Mouse (Mus musculus): ENCODE results near the gene B4galt3. TPM values are rescaled to one million over a fixed set of nuclear protein-coding genes. Genes with fewer than 3 reads are reported as not detected.

B4galt3 gene
- total RNA-seq, 1 experiment from 2014 or later: 144 TPM

DNA sequence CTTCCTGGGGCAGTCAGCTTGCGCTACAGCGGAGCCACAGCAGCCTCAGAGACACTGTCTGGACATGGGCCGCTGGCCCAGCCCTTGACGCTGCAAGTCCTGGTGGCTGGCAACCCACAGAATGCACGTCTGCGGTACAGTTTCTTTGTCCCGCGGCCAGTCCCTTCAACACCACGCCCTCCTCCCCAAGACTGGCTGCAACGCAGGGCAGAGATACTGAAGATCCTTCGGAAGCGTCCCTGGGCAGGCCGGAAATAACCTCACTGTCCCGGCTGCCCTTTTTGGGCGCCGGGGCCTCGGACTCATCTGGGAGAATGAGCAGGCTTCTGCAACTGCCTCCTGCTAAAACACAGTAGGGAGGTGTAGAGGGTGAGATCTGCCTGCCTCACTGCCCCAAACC is 11.2 kb upstream of the B4galt3 start:
- ATAC-seq (ENCODE audit: extremely low read depth, insufficient number of reproducible peaks, low FRiP score, poor library complexity, severe bottlenecking): no peak

GRCm38 (mm10) chr1:171260316-171260715 is 9.8 kb upstream of the B4galt3 start:
- no peak for ATAC-seq (ENCODE audit: extremely low read depth, insufficient number of reproducible peaks, low FRiP score, poor library complexity, severe bottlenecking)

GRCm38 (mm10) chr1:171262594-171263130 is 7.5 kb upstream of the B4galt3 start:
- ATAC-seq (ENCODE audit: extremely low read depth, insufficient number of reproducible peaks, low FRiP score, poor library complexity, severe bottlenecking): peak; percentile 18; the same call in 1 of the 2 replicates

DNA sequence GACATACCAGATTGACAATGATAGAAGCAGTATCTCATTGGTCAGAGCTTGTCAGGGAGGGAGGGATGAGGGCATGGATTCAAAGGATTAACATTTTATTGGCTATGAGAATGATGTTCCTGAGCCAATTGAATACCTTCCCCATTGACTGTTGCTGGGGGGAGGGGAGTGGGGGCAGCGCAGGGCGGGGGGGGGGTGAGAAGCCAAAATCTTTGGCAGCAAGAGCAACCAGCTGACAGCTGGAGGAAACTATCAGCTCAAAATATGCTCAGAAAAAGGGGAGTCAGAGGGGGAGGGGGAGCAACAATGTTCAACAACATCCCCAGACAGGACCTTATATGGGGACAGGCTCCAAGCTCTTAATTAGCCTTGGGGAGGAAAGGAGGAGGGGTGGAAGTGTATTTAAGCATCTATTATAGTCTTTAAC is 6.9 kb upstream of the B4galt3 start:
- no peak for ATAC-seq (ENCODE audit: extremely low read depth, insufficient number of reproducible peaks, low FRiP score, poor library complexity, severe bottlenecking)

GRCm38 (mm10) chr1:171263666-171264461 is 6.3 kb upstream of the B4galt3 start:
- no peak for ATAC-seq (ENCODE audit: extremely low read depth, insufficient number of reproducible peaks, low FRiP score, poor library complexity, severe bottlenecking)

- ATAC-seq (ENCODE audit: extremely low read depth, insufficient number of reproducible peaks, low FRiP score, poor library complexity, severe bottlenecking): no peak
Measured at GRCm38 (mm10) chr1:171265971-171266744, 4.0 kb upstream of the B4galt3 start.

GRCm38 (mm10) chr1:171268341-171268740 is 1.8 kb upstream of the B4galt3 start:
- no peak for ATAC-seq (ENCODE audit: extremely low read depth, insufficient number of reproducible peaks, low FRiP score, poor library complexity, severe bottlenecking)

DNA sequence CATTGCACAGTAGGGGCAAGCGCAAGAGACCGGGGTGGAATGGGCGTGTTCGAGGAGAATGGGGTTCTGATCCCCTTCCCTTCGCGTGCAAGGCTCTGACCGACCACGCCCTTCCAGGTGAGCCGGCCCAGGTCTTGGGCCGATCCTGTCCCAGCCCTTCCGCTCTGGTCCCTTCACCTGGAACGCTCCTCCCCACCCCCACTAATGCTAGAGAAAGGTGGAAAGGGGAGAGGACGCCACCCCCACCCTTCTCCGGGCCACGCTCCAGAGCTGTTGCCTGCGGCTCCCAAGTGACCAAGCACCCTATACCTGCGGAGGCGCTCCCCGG is 409 bp downstream of the B4galt3 start:
- ATAC-seq (ENCODE audit: extremely low read depth, insufficient number of reproducible peaks, low FRiP score, poor library complexity, severe bottlenecking): peak; percentile 14; the same call in 1 of the 2 replicates

DNA sequence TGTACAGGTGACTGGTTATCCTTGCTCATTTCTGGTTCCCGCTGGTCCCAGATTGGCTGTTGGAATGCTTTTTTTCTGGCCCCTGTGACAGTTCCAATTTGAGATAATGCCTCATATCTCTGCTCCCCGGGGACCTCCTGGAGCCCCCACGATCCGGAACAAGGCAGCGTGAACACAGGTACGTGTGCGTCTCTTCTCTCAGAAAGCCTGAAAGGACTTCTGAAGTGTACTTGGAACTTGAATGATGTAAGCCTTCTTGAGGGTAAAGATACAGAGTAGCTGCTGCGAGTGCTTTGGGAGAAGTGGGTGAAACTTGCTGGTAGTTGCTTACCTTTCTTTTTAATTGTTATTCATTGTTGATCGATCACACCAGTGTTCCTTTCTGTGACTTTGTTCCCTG is 1.1 kb downstream of the B4galt3 start:
- no peak for ATAC-seq (ENCODE audit: extremely low read depth, insufficient number of reproducible peaks, low FRiP score, poor library complexity, severe bottlenecking)

- no peak for ATAC-seq (ENCODE audit: extremely low read depth, insufficient number of reproducible peaks, low FRiP score, poor library complexity, severe bottlenecking)
Measured at GRCm38 (mm10) chr1:171271622-171272021, 1.5 kb downstream of the B4galt3 start.

- ATAC-seq (ENCODE audit: extremely low read depth, insufficient number of reproducible peaks, low FRiP score, poor library complexity, severe bottlenecking): 0 out of 2 replicates have a peak, but pooled peaks have one; percentile 13
Measured at GRCm38 (mm10) chr1:171272086-171272485, 2.0 kb downstream of the B4galt3 start.

DNA sequence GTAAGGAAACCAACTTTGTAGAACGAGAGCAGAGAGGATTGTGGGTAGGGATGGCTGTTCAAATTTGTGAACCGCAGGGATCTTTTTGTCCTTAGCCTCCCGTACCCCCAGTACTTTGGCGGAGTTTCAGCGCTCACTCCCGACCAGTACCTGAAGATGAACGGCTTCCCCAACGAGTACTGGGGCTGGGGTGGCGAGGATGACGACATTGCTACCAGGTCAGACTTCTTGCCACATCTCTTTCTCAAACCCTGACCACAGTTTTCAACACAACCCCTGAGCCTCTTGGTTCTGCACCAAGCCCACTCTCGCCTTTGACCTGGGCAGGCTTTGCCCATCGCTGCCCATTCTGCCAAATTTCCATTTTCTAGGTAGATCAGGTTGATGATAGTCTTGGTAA is 4.0 kb downstream of the B4galt3 start:
- ATAC-seq (ENCODE audit: extremely low read depth, insufficient number of reproducible peaks, low FRiP score, poor library complexity, severe bottlenecking): peak; percentile 53

DNA sequence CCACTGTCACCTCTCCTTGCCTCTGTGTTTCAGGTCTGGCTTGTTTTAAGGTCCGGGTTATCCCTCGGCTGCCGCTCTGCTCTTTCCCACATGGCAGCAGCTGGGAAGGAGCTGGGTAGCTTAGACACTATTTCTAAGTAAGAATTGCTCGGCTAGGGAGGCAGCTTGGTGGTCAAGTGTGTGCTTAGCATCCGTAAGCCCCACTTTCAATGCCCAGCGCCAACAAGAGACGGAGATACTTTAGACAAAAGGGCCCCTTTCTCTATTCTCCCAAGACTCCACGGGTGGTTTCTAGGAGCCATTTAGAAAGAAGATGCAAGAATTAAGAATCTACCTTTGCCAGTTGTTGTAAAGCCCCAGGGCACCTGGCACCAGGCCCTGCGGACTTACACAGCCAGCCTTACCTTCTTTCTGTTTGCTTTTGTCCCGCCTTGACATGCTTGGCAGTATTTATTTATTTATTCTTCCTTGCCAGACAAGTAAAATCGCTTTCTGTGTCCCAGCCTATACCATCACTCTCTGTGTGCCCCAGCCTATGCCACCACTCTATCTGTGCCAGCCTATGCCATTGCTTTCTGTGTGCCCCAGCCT is 5.1 kb downstream of the B4galt3 start:
- no peak for ATAC-seq (ENCODE audit: extremely low read depth, insufficient number of reproducible peaks, low FRiP score, poor library complexity, severe bottlenecking)

DNA sequence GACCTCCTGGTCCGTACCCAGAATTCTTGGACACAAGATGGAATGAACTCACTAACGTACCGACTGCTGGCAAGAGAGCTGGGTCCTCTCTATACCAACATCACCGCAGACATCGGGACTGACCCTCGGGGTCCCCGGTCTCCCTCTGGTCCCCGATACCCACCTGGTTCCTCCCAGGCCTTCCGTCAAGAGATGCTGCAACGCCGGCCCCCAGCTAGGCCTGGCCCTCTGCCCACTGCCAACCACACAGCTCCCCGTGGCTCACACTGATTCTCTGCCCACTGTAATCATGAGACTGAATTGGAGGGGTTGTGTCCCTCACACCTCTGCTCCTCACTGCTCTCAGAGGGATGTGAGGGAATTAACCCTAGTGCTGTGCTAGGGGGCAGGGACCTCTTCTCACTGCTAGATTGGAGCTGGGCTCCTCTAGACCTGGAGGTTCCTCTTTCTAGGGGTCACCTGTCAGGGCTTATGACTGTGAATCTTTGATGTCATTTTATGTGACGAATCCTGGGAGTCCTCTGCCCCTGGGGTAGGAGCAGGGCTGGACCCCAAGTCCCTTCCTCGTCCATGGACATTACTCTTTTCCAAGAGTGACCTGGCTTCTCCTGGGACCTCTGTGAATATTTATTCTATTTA is 6.1 kb downstream of the B4galt3 start:
- no peak for ATAC-seq (ENCODE audit: extremely low read depth, insufficient number of reproducible peaks, low FRiP score, poor library complexity, severe bottlenecking)

DNA sequence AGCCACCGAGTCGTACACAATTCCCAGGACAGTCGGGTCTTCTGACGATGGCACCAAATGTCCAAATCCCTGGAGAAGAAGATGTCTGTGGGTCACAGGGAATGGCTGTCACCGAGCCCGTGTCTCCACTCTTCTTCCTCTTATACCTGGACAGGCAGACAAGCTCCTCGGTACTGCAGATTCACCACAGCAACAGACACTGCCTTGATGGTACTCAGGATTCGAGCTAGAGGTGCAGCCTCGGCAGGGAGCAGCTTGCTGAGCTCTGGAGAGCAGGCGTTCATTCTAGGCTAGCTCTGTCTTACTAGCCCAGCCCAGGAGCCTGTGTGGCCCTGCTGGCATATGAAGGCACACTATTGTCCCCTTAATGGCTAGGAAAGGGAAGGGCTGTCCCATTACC is 7.6 kb downstream of the B4galt3 start:
- no peak for ATAC-seq (ENCODE audit: extremely low read depth, insufficient number of reproducible peaks, low FRiP score, poor library complexity, severe bottlenecking)

DNA sequence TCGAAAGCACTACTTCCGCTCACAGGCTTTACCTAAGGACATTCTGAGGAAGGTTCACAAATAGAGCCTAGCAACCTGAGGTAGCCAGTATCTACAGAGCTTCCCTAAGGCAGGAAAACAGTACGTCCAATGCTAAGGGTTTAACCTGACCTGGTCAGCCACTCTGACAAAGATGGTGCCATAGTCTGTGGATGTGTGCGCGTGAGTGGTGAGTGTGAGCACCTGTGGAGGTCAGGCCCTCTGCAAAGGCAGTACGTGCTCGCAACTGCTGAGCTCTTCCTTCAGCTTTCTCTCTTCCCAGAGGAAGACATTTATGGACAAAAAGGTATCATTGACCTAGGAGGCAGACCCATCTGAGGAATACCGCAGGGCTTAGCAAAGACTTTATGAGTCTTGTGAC is 8.3 kb downstream of the B4galt3 start:
- no peak for ATAC-seq (ENCODE audit: extremely low read depth, insufficient number of reproducible peaks, low FRiP score, poor library complexity, severe bottlenecking)

DNA sequence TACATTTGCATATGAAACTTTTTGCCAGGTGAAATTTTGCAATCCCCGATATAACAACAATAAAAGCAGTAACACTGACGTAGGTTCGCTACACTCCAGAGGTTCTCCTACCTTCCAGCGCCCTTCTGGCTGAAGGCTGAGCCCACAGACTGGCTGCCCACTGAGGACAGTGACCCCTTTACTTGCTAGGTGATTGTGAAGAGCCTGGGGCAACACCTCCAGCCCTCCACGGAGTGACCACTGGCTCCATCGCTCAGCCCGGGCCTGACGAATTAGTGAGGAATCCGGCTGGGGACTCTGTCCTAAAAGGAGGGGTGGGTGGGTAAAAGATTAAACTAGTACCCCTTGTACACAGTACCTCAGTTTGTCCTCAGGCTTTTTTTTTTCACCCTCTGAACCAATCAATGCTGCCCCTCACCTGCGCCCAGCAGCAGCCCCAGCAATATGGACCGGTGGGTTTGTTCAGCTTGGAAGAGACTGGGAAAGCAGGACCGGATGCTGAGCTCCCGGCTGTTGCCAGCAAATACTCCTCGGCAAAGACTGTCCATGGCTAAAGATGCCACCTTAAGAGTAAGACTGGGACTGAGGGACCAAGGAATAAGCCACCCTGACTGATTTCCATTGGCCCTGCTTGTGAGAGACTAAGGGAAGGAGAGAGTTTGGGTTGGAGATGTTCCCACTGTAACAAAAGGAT is 9.0 kb downstream of the B4galt3 start:
- ATAC-seq (ENCODE audit: extremely low read depth, insufficient number of reproducible peaks, low FRiP score, poor library complexity, severe bottlenecking): no peak

GRCm38 (mm10) chr1:171279721-171280120 is 9.6 kb downstream of the B4galt3 start:
- ATAC-seq (ENCODE audit: extremely low read depth, insufficient number of reproducible peaks, low FRiP score, poor library complexity, severe bottlenecking): no peak

All from neutrophil, adult 5-6 weeks (primary cell).